Mouse (Mus musculus): ENCODE data around the gene Map4k3. TPM values are rescaled to one million over a fixed set of nuclear protein-coding genes. Genes with fewer than 3 reads are reported as not detected.
"Not testable (repeated sequence)": the region's sequence is repeated elsewhere in the genome, so short reads cannot be mapped to it uniquely, and the experiment has no call there.

The Map4k3 gene
- total RNA-seq, 2 experiments from 2014 or later, result 8.7 to 10.0 TPM

- ATAC-seq (replicated peaks; ENCODE audit: poor library complexity), result not testable (repeated sequence)
Observed at GRCm38 (mm10) chr17:80531351-80531750, 196.9 kb downstream of the Map4k3 start.

Other genes with a start within 250 kb of the Map4k3 start
- gene Sos1, start 248.0 kb downstream of the Map4k3 start, total RNA-seq (2015), result 21.1 and 22.9 TPM in 2 replicates
- gene Sos1, start 248.0 kb downstream of the Map4k3 start, total RNA-seq (2017), result 5.7 and 9.0 TPM in 2 replicates
- gene Cdkl4, start 150.7 kb downstream of the Map4k3 start, total RNA-seq (2015), result 0.47 and 0.54 TPM in 2 replicates
- 0.17 and 0.75 TPM in 2 replicates for gene Cdkl4, start 150.7 kb downstream of the Map4k3 start, total RNA-seq (2017)
- 2.2 and 4.8 TPM in 2 replicates for gene Tmem178, start 216.1 kb upstream of the Map4k3 start, total RNA-seq (2015)
- gene Tmem178, start 216.1 kb upstream of the Map4k3 start, total RNA-seq (2017), result 1.6 and 3.2 TPM in 2 replicates